Mouse (Mus musculus): ENCODE measurements around the gene Ephb2. TPM values are rescaled to one million over a fixed set of nuclear protein-coding genes. Genes with fewer than 3 reads are reported as not detected.

The Ephb2 gene
- polyA plus RNA-seq, 1 experiment, result 57.6 TPM

GRCm38 (mm10) chr4:136706696-136707095, 129.1 kb downstream of the Ephb2 start:
- WGBS, result 77% methylated on average over 4 of the region's 4 CpGs
- no peak for TF ChIP-seq POLR2A (IDR thresholded peaks at IDR 0.05; ENCODE audit: low read depth, low read length)
- no peak for TF ChIP-seq CTCF (IDR thresholded peaks at IDR 0.05; ENCODE audit: extremely low read depth, insufficient read length, insufficient replicate concordance, low read depth, low read length)
- Histone ChIP-seq H3K27me3 (ENCODE audit: control insufficient read depth, insufficient read depth, low read length) (no peaks in the 10 kb centered on the region), H3K27ac (ENCODE audit: insufficient read depth, low read depth, low read length) (no peak overlapping the region), H3K36me3 (ENCODE audit: control insufficient read depth, insufficient read depth, low read length) (no peaks in the 10 kb centered on the region), H3K4me3 (ENCODE audit: low read depth, low read length) (no peak overlapping the region), H3K4me1 (ENCODE audit: control insufficient read depth, insufficient read depth, insufficient read length, low read length) (no peaks in the 10 kb centered on the region)

GRCm38 (mm10) chr4:136705091-136705490, 130.7 kb downstream of the Ephb2 start:
- Histone ChIP-seq H3K4me3 (ENCODE audit: low read depth, low read length) (no peak overlapping the region), H3K27me3 (ENCODE audit: control insufficient read depth, insufficient read depth, low read length) (no peaks in the 10 kb centered on the region), H3K27ac (ENCODE audit: insufficient read depth, low read depth, low read length) (no peak overlapping the region), H3K36me3 (ENCODE audit: control insufficient read depth, insufficient read depth, low read length) (no peaks in the 10 kb centered on the region), H3K4me1 (ENCODE audit: control insufficient read depth, insufficient read depth, insufficient read length, low read length) (no peaks in the 10 kb centered on the region)
- TF ChIP-seq POLR2A (IDR thresholded peaks at IDR 0.05; ENCODE audit: low read depth, low read length) (no peak), CTCF (IDR thresholded peaks at IDR 0.05; ENCODE audit: extremely low read depth, insufficient read length, insufficient replicate concordance, low read depth, low read length) (no peak)
- WGBS, result 86% methylated on average over 5 of the region's 5 CpGs

- no peak overlapping the region for H3K27ac ChIP-seq (ENCODE audit: insufficient read depth, low read depth, low read length)
- no peaks in the 10 kb centered on the region for H3K36me3 ChIP-seq (ENCODE audit: control insufficient read depth, insufficient read depth, low read length)
- 76% methylated on average over 3 of the region's 3 CpGs for WGBS
- no peak overlapping the region for H3K4me3 ChIP-seq (ENCODE audit: low read depth, low read length)
- H3K4me1 ChIP-seq (ENCODE audit: control insufficient read depth, insufficient read depth, insufficient read length, low read length), result no peaks in the 10 kb centered on the region
- no peak for TF ChIP-seq POLR2A (IDR thresholded peaks at IDR 0.05; ENCODE audit: low read depth, low read length)
- TF ChIP-seq CTCF (IDR thresholded peaks at IDR 0.05; ENCODE audit: extremely low read depth, insufficient read length, insufficient replicate concordance, low read depth, low read length), result no peak
- no peaks in the 10 kb centered on the region for H3K27me3 ChIP-seq (ENCODE audit: control insufficient read depth, insufficient read depth, low read length)
Observed at GRCm38 (mm10) chr4:136704551-136704950, 131.2 kb downstream of the Ephb2 start.

- H3K36me3 ChIP-seq (ENCODE audit: control insufficient read depth, insufficient read depth, low read length), result no peaks in the 10 kb centered on the region
- no peaks in the 10 kb centered on the region for H3K27me3 ChIP-seq (ENCODE audit: control insufficient read depth, insufficient read depth, low read length)
- H3K4me1 ChIP-seq (ENCODE audit: control insufficient read depth, insufficient read depth, insufficient read length, low read length), result no peaks in the 10 kb centered on the region
- no peak overlapping the region for H3K27ac ChIP-seq (ENCODE audit: insufficient read depth, low read depth, low read length)
- 94% methylated on average over 11 of the region's 11 CpGs for WGBS
- H3K4me3 ChIP-seq (ENCODE audit: low read depth, low read length), result no peak overlapping the region
- TF ChIP-seq POLR2A (IDR thresholded peaks at IDR 0.05; ENCODE audit: low read depth, low read length) (no peak), CTCF (IDR thresholded peaks at IDR 0.05; ENCODE audit: extremely low read depth, insufficient read length, insufficient replicate concordance, low read depth, low read length) (no peak)
Observed at GRCm38 (mm10) chr4:136703351-136703750, 132.4 kb downstream of the Ephb2 start.

GRCm38 (mm10) chr4:136702456-136702855, 133.3 kb downstream of the Ephb2 start:
- 89% methylated on average over 8 of the region's 8 CpGs for WGBS
- H3K4me1 ChIP-seq (ENCODE audit: control insufficient read depth, insufficient read depth, insufficient read length, low read length), result no peaks in the 10 kb centered on the region
- TF ChIP-seq POLR2A (IDR thresholded peaks at IDR 0.05; ENCODE audit: low read depth, low read length) (no peak), CTCF (IDR thresholded peaks at IDR 0.05; ENCODE audit: extremely low read depth, insufficient read length, insufficient replicate concordance, low read depth, low read length) (no peak)
- no peaks in the 10 kb centered on the region for H3K36me3 ChIP-seq (ENCODE audit: control insufficient read depth, insufficient read depth, low read length)
- H3K27me3 ChIP-seq (ENCODE audit: control insufficient read depth, insufficient read depth, low read length), result no peaks in the 10 kb centered on the region
- no peak overlapping the region for H3K27ac ChIP-seq (ENCODE audit: insufficient read depth, low read depth, low read length)
- no peak overlapping the region for H3K4me3 ChIP-seq (ENCODE audit: low read depth, low read length)

GRCm38 (mm10) chr4:136701236-136701635, 134.6 kb downstream of the Ephb2 start:
- TF ChIP-seq CTCF (IDR thresholded peaks at IDR 0.05; ENCODE audit: extremely low read depth, insufficient read length, insufficient replicate concordance, low read depth, low read length) (no peak), POLR2A (IDR thresholded peaks at IDR 0.05; ENCODE audit: low read depth, low read length) (no peak)
- Histone ChIP-seq H3K27ac (ENCODE audit: insufficient read depth, low read depth, low read length) (no peak overlapping the region), H3K4me3 (ENCODE audit: low read depth, low read length) (no peak overlapping the region), H3K4me1 (ENCODE audit: control insufficient read depth, insufficient read depth, insufficient read length, low read length) (no peaks in the 10 kb centered on the region), H3K27me3 (ENCODE audit: control insufficient read depth, insufficient read depth, low read length) (no peaks in the 10 kb centered on the region), H3K36me3 (ENCODE audit: control insufficient read depth, insufficient read depth, low read length) (no peaks in the 10 kb centered on the region)
- WGBS, result 92% methylated on average over 11 of the region's 11 CpGs

- WGBS, result 92% methylated on average over 7 of the region's 7 CpGs
- no peak overlapping the region for H3K27ac ChIP-seq (ENCODE audit: insufficient read depth, low read depth, low read length)
- peaks cover 5% of the 10 kb centered on the region; the same call in 1 of the 2 replicates for H3K36me3 ChIP-seq (ENCODE audit: control insufficient read depth, insufficient read depth, low read length)
- TF ChIP-seq POLR2A (IDR thresholded peaks at IDR 0.05; ENCODE audit: low read depth, low read length) (no peak), CTCF (IDR thresholded peaks at IDR 0.05; ENCODE audit: extremely low read depth, insufficient read length, insufficient replicate concordance, low read depth, low read length) (no peak)
- H3K4me3 ChIP-seq (ENCODE audit: low read depth, low read length), result no peak overlapping the region
- H3K27me3 ChIP-seq (ENCODE audit: control insufficient read depth, insufficient read depth, low read length), result no peaks in the 10 kb centered on the region
- H3K4me1 ChIP-seq (ENCODE audit: control insufficient read depth, insufficient read depth, insufficient read length, low read length), result no peaks in the 10 kb centered on the region
Observed at GRCm38 (mm10) chr4:136699084-136699450, 136.7 kb downstream of the Ephb2 start.

Measured in small intestine, adult 2 months (tissue).